Mouse (Mus musculus) hindbrain, embryonic 12.5 days (tissue): ENCODE results near the gene Gtf2e1. TPM values are rescaled to one million over a fixed set of nuclear protein-coding genes. Genes with fewer than 3 reads are reported as not detected.
A peak's percentile ranks its signal among the peaks of the same experiment; 100 is the strongest.

ENCODE experiments used
- ATAC-seq: fragments of 200-750 bp; cut with Nextera tagmentation; 2 replicates; pipeline ENCODE4 v1.8.0; 2017; ENCODE audit warnings: moderate TSS enrichment; ENCODE audit not compliant: low FRiP score
- H3K27ac ChIP-seq: fragments of 300-500 bp; sonication (generic); 2 replicates; pipeline ENCODE4 v1.5.1; 2016; ENCODE audit warnings: mild to moderate bottlenecking
- H3K27me3 ChIP-seq: fragments of 300-500 bp; sonication (generic); 2 replicates; pipeline ENCODE4 v1.6.1; 2016; ENCODE audit warnings: mild to moderate bottlenecking
- H3K36me3 ChIP-seq: fragments of 300-500 bp; sonication (generic); 2 replicates; pipeline ENCODE4 v1.6.1; 2016; ENCODE audit warnings: mild to moderate bottlenecking
- H3K4me1 ChIP-seq: fragments of 300-500 bp; sonication (generic); 2 replicates; pipeline ENCODE4 v1.6.1; 2016
- H3K4me2 ChIP-seq: fragments of 300-500 bp; sonication (generic); replicated peaks from 2 replicates; pipeline ENCODE4 v1.6.1; 2016; ENCODE audit warnings: mild to moderate bottlenecking
- H3K4me3 ChIP-seq: fragments of 300-500 bp; sonication (generic); 2 replicates; pipeline ENCODE4 v1.5.1; 2016; ENCODE audit warnings: mild to moderate bottlenecking
- H3K9ac ChIP-seq: fragments of 300-500 bp; sonication (generic); 2 replicates; pipeline ENCODE4 v1.6.1; 2016; ENCODE audit warnings: mild to moderate bottlenecking, moderate library complexity
- H3K9me3 ChIP-seq: fragments of 300-500 bp; sonication (generic); replicated peaks from 2 replicates; pipeline ENCODE4 v1.6.1; 2016; ENCODE audit warnings: mild to moderate bottlenecking
- WGBS: fragments of 180-500 bp; shearing (Covaris S2); methylation state at CpG from one replicate; pipeline ENCODE4 v1.1.7; 2016; 5-methylcytosine and 5-hydroxymethylcytosine counted together
- polyA plus RNA-seq: library from polyadenylated mRNA; unstranded; fragments of >200 nt; fragmentation: Nextera tagmentation; extraction: Ambion mirVana; gene quantifications from 2 replicates; pipeline ENCODE4 v1.2.1, GENCODE M21; 2016

Gene Gtf2e1
- polyA plus RNA-seq: 43.3 and 45.1 TPM in 2 replicates

- peak within 1 kb of the TSS; percentile 89 for H3K27ac ChIP-seq
- peak within 1 kb of the TSS; percentile 55 for H3K4me3 ChIP-seq
- no peaks in the 10 kb centered on the region for H3K27me3 ChIP-seq
- peak; percentile 99 for ATAC-seq
- H3K4me1 ChIP-seq: peaks cover 26% of the 10 kb centered on the region
- WGBS: 2% methylated on average over 41 of the region's 41 CpGs
- H3K9me3 ChIP-seq: no peaks in the 10 kb centered on the region
- H3K9ac ChIP-seq: peak within 1 kb of the TSS; percentile 74
- peak within 1 kb of the TSS; percentile 68 for H3K4me2 ChIP-seq
- H3K36me3 ChIP-seq: peaks cover 17% of the 10 kb centered on the region
Measured at GRCm38 (mm10) chr16:37539611-37540580, at the start of gene Gtf2e1, which contains the start of gene Rabl3. TSS of gene Gtf2e1 (minus strand) at chr16:37539789. TSS of gene Rabl3 (plus strand) at chr16:37539885.

- H3K36me3 ChIP-seq: no peaks in the 10 kb centered on the region
- H3K9ac ChIP-seq: no peak overlapping the region
- H3K4me1 ChIP-seq: peaks cover 29% of the 10 kb centered on the region
Measured at GRCm38 (mm10) chr16:37585129-37585563, 45.6 kb upstream of the Gtf2e1 start.

GRCm38 (mm10) chr16:37584218-37585035 is 44.8 kb upstream of the Gtf2e1 start:
- peak; percentile 88 for ATAC-seq
- Histone ChIP-seq H3K27me3 (no peaks in the 10 kb centered on the region), H3K9me3 (no peaks in the 10 kb centered on the region), H3K4me3 (peak overlapping the region; percentile 15), H3K27ac (peak overlapping the region; percentile 90), H3K9ac (peak overlapping the region; percentile 46), H3K4me1 (peaks cover 29% of the 10 kb centered on the region), H3K4me2 (peak overlapping the region; percentile 43), H3K36me3 (no peaks in the 10 kb centered on the region)
- WGBS: 2% methylated on average over 25 of the region's 25 CpGs

More at GRCm38 (mm10) chr16:37585129-37585563, 45.6 kb upstream of the Gtf2e1 start:
- 44% methylated on average over 8 of the region's 8 CpGs for WGBS
- ATAC-seq: no peak
- Histone ChIP-seq H3K27ac (peak overlapping the region; percentile 90), H3K4me2 (peak overlapping the region; percentile 43), H3K9me3 (no peaks in the 10 kb centered on the region), H3K27me3 (no peaks in the 10 kb centered on the region), H3K4me3 (no peak overlapping the region)

- no peak for ATAC-seq
- H3K4me3 ChIP-seq: no peak overlapping the region; the same call in 1 of the 2 replicates
Measured at GRCm38 (mm10) chr16:37583801-37584200, 44.2 kb upstream of the Gtf2e1 start.

GRCm38 (mm10) chr16:37583306-37583705 is 43.7 kb upstream of the Gtf2e1 start:
- H3K9ac ChIP-seq: no peak overlapping the region
- H3K4me1 ChIP-seq: peaks cover 29% of the 10 kb centered on the region
- no peaks in the 10 kb centered on the region for H3K9me3 ChIP-seq
- H3K36me3 ChIP-seq: no peaks in the 10 kb centered on the region
- no peak overlapping the region for H3K4me2 ChIP-seq
- no peak overlapping the region for H3K4me3 ChIP-seq
- H3K27me3 ChIP-seq: no peaks in the 10 kb centered on the region
- ATAC-seq: no peak
- peak overlapping the region; percentile 90 for H3K27ac ChIP-seq
- 72% methylated on average over 3 of the region's 3 CpGs for WGBS

More at GRCm38 (mm10) chr16:37583801-37584200, 44.2 kb upstream of the Gtf2e1 start:
- WGBS: 34% methylated on average over 6 of the region's 6 CpGs
- peak overlapping the region; percentile 43 for H3K4me2 ChIP-seq
- H3K9me3 ChIP-seq: no peaks in the 10 kb centered on the region
- peak overlapping the region; percentile 46; the same call in 1 of the 2 replicates for H3K9ac ChIP-seq
- peak overlapping the region; percentile 90 for H3K27ac ChIP-seq
- no peaks in the 10 kb centered on the region for H3K36me3 ChIP-seq
- no peaks in the 10 kb centered on the region for H3K27me3 ChIP-seq
- peaks cover 29% of the 10 kb centered on the region for H3K4me1 ChIP-seq

GRCm38 (mm10) chr16:37581901-37582300 is 42.3 kb upstream of the Gtf2e1 start:
- no peak for ATAC-seq
- Histone ChIP-seq H3K4me3 (no peak overlapping the region), H3K27me3 (no peaks in the 10 kb centered on the region), H3K4me1 (peaks cover 29% of the 10 kb centered on the region), H3K9me3 (no peaks in the 10 kb centered on the region), H3K36me3 (no peaks in the 10 kb centered on the region), H3K9ac (no peak overlapping the region), H3K4me2 (no peak overlapping the region), H3K27ac (peak overlapping the region; percentile 58; the same call in 1 of the 2 replicates)
- 43% methylated on average over 3 of the region's 3 CpGs for WGBS

- Histone ChIP-seq H3K4me1 (peaks cover 29% of the 10 kb centered on the region), H3K9ac (no peak overlapping the region), H3K27ac (no peak overlapping the region), H3K36me3 (no peaks in the 10 kb centered on the region), H3K27me3 (no peaks in the 10 kb centered on the region), H3K4me2 (no peak overlapping the region), H3K4me3 (no peak overlapping the region), H3K9me3 (no peaks in the 10 kb centered on the region)
- no peak for ATAC-seq
- 83% methylated on average over 4 of the region's 4 CpGs for WGBS
Measured at GRCm38 (mm10) chr16:37580651-37581050, 41.1 kb upstream of the Gtf2e1 start.

GRCm38 (mm10) chr16:37579994-37580393 is 40.4 kb upstream of the Gtf2e1 start, which contains the start of gene Hgd:
TSS of gene Hgd (plus strand) at chr16:37580153.
- Histone ChIP-seq H3K4me3 (no peak within 1 kb of the TSS), H3K9me3 (no peaks in the 10 kb centered on the region), H3K4me1 (peaks cover 22% of the 10 kb centered on the region), H3K36me3 (no peaks in the 10 kb centered on the region), H3K27me3 (no peaks in the 10 kb centered on the region), H3K9ac (no peak within 1 kb of the TSS), H3K4me2 (no peak within 1 kb of the TSS), H3K27ac (no peak within 1 kb of the TSS)
- 67% methylated on average over 4 of the region's 4 CpGs for WGBS
- ATAC-seq: no peak

- 100% methylated on average over 1 of the region's 1 CpGs for WGBS
- no peak for ATAC-seq
Measured at GRCm38 (mm10) chr16:37579591-37579990, 40.0 kb upstream of the Gtf2e1 start.

GRCm38 (mm10) chr16:37575325-37575724 is 35.7 kb upstream of the Gtf2e1 start:
- Histone ChIP-seq H3K4me2 (no peak overlapping the region), H3K27me3 (no peaks in the 10 kb centered on the region), H3K9me3 (peaks cover 4% of the 10 kb centered on the region; the same call in 1 of the 2 replicates), H3K4me3 (no peak overlapping the region), H3K36me3 (peaks cover 9% of the 10 kb centered on the region; the same call in 1 of the 2 replicates), H3K4me1 (no peaks in the 10 kb centered on the region), H3K27ac (no peak overlapping the region), H3K9ac (no peak overlapping the region)
- ATAC-seq: no peak
- 58% methylated on average over 3 of the region's 3 CpGs for WGBS

More at GRCm38 (mm10) chr16:37579591-37579990, 40.0 kb upstream of the Gtf2e1 start:
- Histone ChIP-seq H3K27me3 (no peaks in the 10 kb centered on the region), H3K4me3 (no peak overlapping the region), H3K4me2 (no peak overlapping the region), H3K36me3 (no peaks in the 10 kb centered on the region), H3K27ac (no peak overlapping the region), H3K9me3 (no peaks in the 10 kb centered on the region), H3K4me1 (peaks cover 22% of the 10 kb centered on the region), H3K9ac (no peak overlapping the region)

- H3K4me2 ChIP-seq: no peak overlapping the region
- no peak overlapping the region for H3K4me3 ChIP-seq
- no peak overlapping the region for H3K27ac ChIP-seq
- no peak overlapping the region for H3K9ac ChIP-seq
- H3K9me3 ChIP-seq: peaks cover 4% of the 10 kb centered on the region; the same call in 1 of the 2 replicates
- H3K36me3 ChIP-seq: peaks cover 9% of the 10 kb centered on the region; the same call in 1 of the 2 replicates
- ATAC-seq: no peak
- H3K27me3 ChIP-seq: no peaks in the 10 kb centered on the region
- 93% methylated on average over 5 of the region's 5 CpGs for WGBS
- no peaks in the 10 kb centered on the region for H3K4me1 ChIP-seq
Measured at GRCm38 (mm10) chr16:37573061-37573460, 33.5 kb upstream of the Gtf2e1 start.
